Mouse (Mus musculus) liver, embryonic 11.5 days (tissue): ENCODE measurements at regions not wholly inside any gene's neighbourhood (a gene's known extent, or its start where the extent isn't known, plus 50 kb on each side); places are given as distances from the start of the nearest gene placed in this dataset.

Experiments used
- ATAC-seq: fragments of 200-750 bp; cut with Nextera tagmentation; replicated peaks from 2 replicates; pipeline ENCODE4 v1.8.0; 2017; ENCODE audit warnings: moderate number of reproducible peaks, mild to moderate bottlenecking, moderate TSS enrichment, moderate library complexity; ENCODE audit not compliant: low FRiP score
- DNase-seq: peaks from one replicate; pipeline ENCODE4 v3.0.0-alpha.2; 2017; ENCODE audit warnings: low spot score
- H3K27ac ChIP-seq: fragments of 300-500 bp; sonication (generic); 2 replicates; pipeline ENCODE4 v1.5.1; 2014; ENCODE audit warnings: mild to moderate bottlenecking, low read depth, low read length, control low read depth
- H3K27me3 ChIP-seq: fragments of 300-500 bp; sonication (generic); replicated peaks from 2 replicates; pipeline ENCODE4 v1.6.1; 2014; ENCODE audit warnings: low read length, mixed read lengths; ENCODE audit not compliant: control insufficient read depth, insufficient read depth
- H3K36me3 ChIP-seq: fragments of 300-500 bp; sonication (generic); 2 replicates; pipeline ENCODE4 v1.6.1; 2014; ENCODE audit warnings: mild to moderate bottlenecking, low read length, moderate library complexity, mixed read lengths; ENCODE audit not compliant: control insufficient read depth, insufficient read depth
- H3K4me1 ChIP-seq: fragments of 300-500 bp; sonication (generic); replicated peaks from 2 replicates; pipeline ENCODE4 v1.6.1; 2014; ENCODE audit warnings: low read length, mixed read lengths; ENCODE audit not compliant: control insufficient read depth, insufficient read depth
- H3K4me2 ChIP-seq: fragments of 300-500 bp; sonication (generic); 2 replicates; pipeline ENCODE4 v1.6.1; 2014; ENCODE audit warnings: mild to moderate bottlenecking, control low read depth, moderate library complexity
- H3K4me3 ChIP-seq: fragments of 300-500 bp; sonication (generic); 2 replicates; pipeline ENCODE4 v1.5.1; 2014; ENCODE audit warnings: low read depth, low read length, control low read depth
- H3K9ac ChIP-seq: fragments of 300-500 bp; sonication (generic); 2 replicates; pipeline ENCODE4 v1.6.1; 2014; ENCODE audit warnings: low read depth, low read length, control low read depth
- H3K9me3 ChIP-seq: fragments of 300-500 bp; sonication (generic); 2 replicates; pipeline ENCODE4 v1.6.1; 2016; ENCODE audit warnings: low read length, inconsistent platforms, mixed read lengths; ENCODE audit not compliant: control insufficient read depth
- WGBS: fragments of 180-500 bp; shearing (Covaris S2); extraction: QIAGEN DNeasy Blood & Tissue Kit; methylation state at CpG from one replicate; pipeline ENCODE4 v1.1.7; 2014; 5-methylcytosine and 5-hydroxymethylcytosine counted together

- Histone ChIP-seq H3K4me1 (no peaks in the 10 kb centered on the region), H3K9ac (no peak overlapping the region), H3K9me3 (no peaks in the 10 kb centered on the region), H3K4me3 (no peak overlapping the region), H3K4me2 (no peak overlapping the region), H3K27me3 (no peaks in the 10 kb centered on the region), H3K27ac (no peak overlapping the region), H3K36me3 (no peaks in the 10 kb centered on the region)
- no peak for ATAC-seq
- DNase-seq, result no peak
- WGBS, result 77% methylated on average over 2 of the region's 2 CpGs
Observed at GRCm38 (mm10) chr2:101021515-101021914, 603.0 kb upstream of the Rag2 start.

- Histone ChIP-seq H3K9ac (no peak overlapping the region), H3K36me3 (no peaks in the 10 kb centered on the region), H3K27ac (no peak overlapping the region), H3K4me2 (no peak overlapping the region), H3K4me1 (no peaks in the 10 kb centered on the region), H3K4me3 (no peak overlapping the region), H3K27me3 (no peaks in the 10 kb centered on the region), H3K9me3 (no peaks in the 10 kb centered on the region)
- ATAC-seq (no peak), DNase-seq (no peak)
- WGBS, result 82% methylated on average over 3 of the region's 3 CpGs
Observed at GRCm38 (mm10) chr2:101043050-101043449, 581.5 kb upstream of the Rag2 start.

GRCm38 (mm10) chr2:101062939-101063338 lies 561.6 kb upstream of the Rag2 start:
- no peak for ATAC-seq
- WGBS, result 74% methylated on average over 4 of the region's 4 CpGs

GRCm38 (mm10) chr2:101074990-101075389 lies 549.5 kb upstream of the Rag2 start:
- Histone ChIP-seq H3K36me3 (no peaks in the 10 kb centered on the region), H3K9me3 (no peaks in the 10 kb centered on the region), H3K4me2 (no peak overlapping the region), H3K27ac (no peak overlapping the region), H3K4me1 (no peaks in the 10 kb centered on the region), H3K9ac (no peak overlapping the region), H3K27me3 (no peaks in the 10 kb centered on the region), H3K4me3 (no peak overlapping the region)
- DNase-seq, result no peak
- no peak for ATAC-seq

More at GRCm38 (mm10) chr2:101062939-101063338, 561.6 kb upstream of the Rag2 start:
- Histone ChIP-seq H3K9ac (no peak overlapping the region), H3K36me3 (no peaks in the 10 kb centered on the region), H3K4me2 (no peak overlapping the region), H3K9me3 (no peaks in the 10 kb centered on the region), H3K27ac (no peak overlapping the region), H3K4me1 (no peaks in the 10 kb centered on the region), H3K4me3 (no peak overlapping the region), H3K27me3 (no peaks in the 10 kb centered on the region)
- no peak for DNase-seq

GRCm38 (mm10) chr2:101080231-101080630 lies 544.3 kb upstream of the Rag2 start:
- no peak for ATAC-seq
- 63% methylated on average over 1 of the region's 1 CpGs for WGBS
- H3K4me1 ChIP-seq, result no peaks in the 10 kb centered on the region

GRCm38 (mm10) chr2:101083813-101084212 lies 540.7 kb upstream of the Rag2 start:
- Histone ChIP-seq H3K4me1 (no peaks in the 10 kb centered on the region), H3K9me3 (no peaks in the 10 kb centered on the region), H3K36me3 (no peaks in the 10 kb centered on the region), H3K27me3 (no peaks in the 10 kb centered on the region), H3K27ac (no peak overlapping the region), H3K4me3 (no peak overlapping the region), H3K4me2 (no peak overlapping the region), H3K9ac (no peak overlapping the region)
- DNase-seq, result no peak
- ATAC-seq, result no peak

More at GRCm38 (mm10) chr2:101080231-101080630, 544.3 kb upstream of the Rag2 start:
- H3K4me3 ChIP-seq, result no peak overlapping the region
- no peak overlapping the region for H3K9ac ChIP-seq
- no peaks in the 10 kb centered on the region for H3K36me3 ChIP-seq
- DNase-seq, result no peak
- no peak overlapping the region for H3K27ac ChIP-seq
- no peaks in the 10 kb centered on the region for H3K27me3 ChIP-seq
- H3K9me3 ChIP-seq, result no peaks in the 10 kb centered on the region
- no peak overlapping the region for H3K4me2 ChIP-seq

GRCm38 (mm10) chr2:101084648-101085047 lies 539.9 kb upstream of the Rag2 start:
- Histone ChIP-seq H3K4me1 (no peaks in the 10 kb centered on the region), H3K27me3 (no peaks in the 10 kb centered on the region), H3K4me2 (no peak overlapping the region), H3K36me3 (no peaks in the 10 kb centered on the region), H3K9me3 (no peaks in the 10 kb centered on the region), H3K9ac (no peak overlapping the region), H3K4me3 (no peak overlapping the region), H3K27ac (no peak overlapping the region)
- DNase-seq, result no peak
- no peak for ATAC-seq
- WGBS, result 70% methylated on average over 1 of the region's 1 CpGs

GRCm38 (mm10) chr2:101107183-101107872 lies 517.2 kb upstream of the Rag2 start:
- Histone ChIP-seq H3K27ac (no peak overlapping the region), H3K27me3 (no peaks in the 10 kb centered on the region), H3K9ac (no peak overlapping the region), H3K4me1 (no peaks in the 10 kb centered on the region), H3K9me3 (no peaks in the 10 kb centered on the region), H3K4me2 (no peak overlapping the region), H3K36me3 (no peaks in the 10 kb centered on the region), H3K4me3 (no peak overlapping the region)
- no peak for ATAC-seq
- DNase-seq, result no peak
- 68% methylated on average over 1 of the region's 1 CpGs for WGBS

GRCm38 (mm10) chr2:101136867-101137266 lies 487.7 kb upstream of the Rag2 start:
- H3K4me2 ChIP-seq, result no peak overlapping the region
- ATAC-seq (no peak), DNase-seq (no peak)

More at GRCm38 (mm10) chr2:101136867-101137266, 487.7 kb upstream of the Rag2 start:
- Histone ChIP-seq H3K36me3 (no peaks in the 10 kb centered on the region), H3K27ac (no peak overlapping the region), H3K9me3 (no peaks in the 10 kb centered on the region), H3K9ac (no peak overlapping the region), H3K4me3 (no peak overlapping the region), H3K4me1 (no peaks in the 10 kb centered on the region), H3K27me3 (no peaks in the 10 kb centered on the region)
- WGBS, result 33% methylated on average over 1 of the region's 1 CpGs
